Mouse (Mus musculus) regulatory T cell (primary cell): ENCODE data around the gene Il6ra.

Source experiments
- in situ Hi-C: fragments of 300-600 bp; cut with MboI, MseI; formaldehyde crosslinking; loops from one replicate; pipeline ENCODE4 v1.15.1; 2025; ENCODE audit warnings: high pct_unique_total_duplicates

Il6ra gene

GRCm38 (mm10) chr3:89876469-89876868, 36.5 kb downstream of the Il6ra start:
- in situ Hi-C loops, result loop anchor here (5.0 kb wide), 1 partner anchor 81 kb away; no protein-coding TSS in a partner anchor

- in situ Hi-C loops, result loop anchor here (5.0 kb wide), 1 partner anchor 82 kb away; no protein-coding TSS in a partner anchor
Measured at GRCm38 (mm10) chr3:89875781-89876180, 37.2 kb downstream of the Il6ra start.

GRCm38 (mm10) chr3:89875021-89875420, 38.0 kb downstream of the Il6ra start:
- in situ Hi-C loops, result loop anchor here (5.0 kb wide), 1 partner anchor 82 kb away; no protein-coding TSS in a partner anchor

GRCm38 (mm10) chr3:89874076-89874475, 38.9 kb downstream of the Il6ra start:
- in situ Hi-C loops, result no loop called here

- in situ Hi-C loops, result no loop called here
Measured at GRCm38 (mm10) chr3:89872684-89873083, 40.3 kb downstream of the Il6ra start.

GRCm38 (mm10) chr3:89872209-89872608, 40.8 kb downstream of the Il6ra start:
- in situ Hi-C loops, result no loop called here

GRCm38 (mm10) chr3:89871339-89871914, 41.6 kb downstream of the Il6ra start:
- in situ Hi-C loops, result no loop called here

- in situ Hi-C loops, result no loop called here
Measured at GRCm38 (mm10) chr3:89870472-89871271, 42.3 kb downstream of the Il6ra start.

- in situ Hi-C loops, result loop anchor here (5.0 kb wide), 1 partner anchor 38 kb away; no protein-coding TSS in a partner anchor
Measured at GRCm38 (mm10) chr3:89869556-89869955, 43.4 kb downstream of the Il6ra start.

- in situ Hi-C loops, result loop anchor here (5.0 kb wide), 1 partner anchor 38 kb away; no protein-coding TSS in a partner anchor
Measured at GRCm38 (mm10) chr3:89868956-89869355, 44.0 kb downstream of the Il6ra start.

- in situ Hi-C loops, result loop anchor here (5.0 kb wide), 1 partner anchor 39 kb away; no protein-coding TSS in a partner anchor
Measured at GRCm38 (mm10) chr3:89868357-89868756, 44.6 kb downstream of the Il6ra start.

- in situ Hi-C loops, result loop anchor here (5.0 kb wide), 1 partner anchor 40 kb away; no protein-coding TSS in a partner anchor
Measured at GRCm38 (mm10) chr3:89867651-89868050, 45.3 kb downstream of the Il6ra start.

- in situ Hi-C loops, result loop anchor here (5.0 kb wide), 1 partner anchor 42 kb away; no protein-coding TSS in a partner anchor
Measured at GRCm38 (mm10) chr3:89865764-89866163, 47.2 kb downstream of the Il6ra start.

- in situ Hi-C loops, result loop anchor here (5.0 kb wide), 1 partner anchor 42 kb away; no protein-coding TSS in a partner anchor
Measured at GRCm38 (mm10) chr3:89865020-89865419, 48.0 kb downstream of the Il6ra start.

GRCm38 (mm10) chr3:89863716-89864509, 49.1 kb downstream of the Il6ra start:
- in situ Hi-C loops, result loop anchor here (5.0 kb wide), 1 partner anchor 87 kb away; no protein-coding TSS in a partner anchor

GRCm38 (mm10) chr3:89863276-89863675, 49.7 kb downstream of the Il6ra start:
- in situ Hi-C loops, result loop anchor here (5.0 kb wide), 1 partner anchor 86 kb away; no protein-coding TSS in a partner anchor

GRCm38 (mm10) chr3:89862182-89862761, 50.7 kb downstream of the Il6ra start:
- in situ Hi-C loops, result loop anchor here (5.0 kb wide), 1 partner anchor 85 kb away; no protein-coding TSS in a partner anchor

GRCm38 (mm10) chr3:89861070-89861469, 51.9 kb downstream of the Il6ra start:
- in situ Hi-C loops, result loop anchor here (5.0 kb wide), 1 partner anchor 84 kb away; no protein-coding TSS in a partner anchor

- in situ Hi-C loops, result loop anchor here (5.0 kb wide), 1 partner anchor 83 kb away; no protein-coding TSS in a partner anchor
Measured at GRCm38 (mm10) chr3:89860343-89860742, 52.7 kb downstream of the Il6ra start.

- in situ Hi-C loops, result loop anchor here (5.0 to 10.0 kb wide), 2 partner anchors 83 to 335 kb away; partner anchors contain the start of gene Kcnn3
Measured at GRCm38 (mm10) chr3:89859936-89860335, 53.1 kb downstream of the Il6ra start.

- in situ Hi-C loops, result loop anchor here (10.0 kb wide), 1 partner anchor 334 kb away; the partner anchor contains the start of gene Kcnn3
Measured at GRCm38 (mm10) chr3:89858888-89859287, 54.1 kb downstream of the Il6ra start.
